Mouse (Mus musculus) ES-E14 (cell line): ENCODE measurements at regions not wholly inside any gene's neighbourhood (a gene's known extent, or its start where the extent isn't known, plus 50 kb on each side); places are given as distances from the start of the nearest gene placed in this dataset.

ENCODE experiments used
- HCFC1 ChIP-seq: IDR thresholded peaks from 2 replicates; pipeline ENCODE4 v1.6.1; 2012; ENCODE audit warnings: low read length, inconsistent platforms, borderline replicate concordance; ENCODE audit not compliant: insufficient read depth
- MAFK ChIP-seq: IDR thresholded peaks from 2 replicates; pipeline ENCODE4 v1.6.1; 2014; ENCODE audit warnings: mild to moderate bottlenecking, low read depth, low read length, inconsistent platforms; ENCODE audit not compliant: insufficient read depth
- ZC3H11A ChIP-seq: IDR thresholded peaks from 2 replicates; pipeline ENCODE4 v1.6.1; 2012; ENCODE audit warnings: low read depth, mild to moderate bottlenecking, inconsistent platforms, low read length, borderline replicate concordance
- ZNF384 ChIP-seq: IDR thresholded peaks from 2 replicates; pipeline ENCODE4 v1.6.1; 2012; ENCODE audit warnings: low read depth, low read length, inconsistent platforms

DNA sequence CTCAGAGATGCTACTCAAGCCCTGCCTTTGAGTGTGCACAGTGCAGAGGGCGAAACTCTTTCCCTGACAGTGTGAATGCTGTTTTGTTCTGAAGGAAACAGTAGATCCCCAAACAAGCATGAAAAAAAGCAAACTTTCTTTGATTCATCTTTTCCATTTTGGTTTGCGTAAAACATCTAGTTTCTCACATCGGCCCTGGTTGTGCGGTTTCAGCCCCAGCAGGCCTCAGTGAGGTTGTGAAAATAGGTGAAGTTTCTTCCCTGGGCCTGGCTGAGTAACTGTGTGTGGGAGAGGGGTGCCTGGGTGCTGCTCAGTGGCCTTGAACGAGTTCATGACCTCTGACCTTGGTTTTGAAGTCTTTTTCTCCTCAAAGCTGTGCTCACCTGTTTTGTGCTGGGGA, 216.5 kb upstream of the Cxcr4 start:
- TF ChIP-seq ZNF384 (no peak), MAFK (no peak), ZC3H11A (no peak), HCFC1 (no peak)
